Mouse (Mus musculus) CH12.LX (cell line): ENCODE measurements around the gene Ascl5.

Source experiments
- CTCF ChIP-seq, 2 experiments: IDR thresholded peaks in 1 of 2; conservative IDR thresholded peaks in 1 of 2; 2 replicates each; pipeline ENCODE4 v1.5.1; 2011 to 2012; ENCODE audit warnings: low read depth in 2 of 2, low read length in 2 of 2, improper control_type of control experiment in 1 of 2, inconsistent platforms in 1 of 2, mild to moderate bottlenecking in 1 of 2, moderate library complexity in 1 of 2
- EP300 ChIP-seq: IDR thresholded peaks from 2 replicates; pipeline ENCODE4 v1.6.1; 2011; ENCODE audit warnings: low read length, improper control_type of control experiment
- MXI1 ChIP-seq: IDR thresholded peaks from 2 replicates; pipeline ENCODE4 v1.6.1; 2011; ENCODE audit warnings: mild to moderate bottlenecking, low read depth, low read length, improper control_type of control experiment
- NRF1 ChIP-seq: IDR thresholded peaks from 2 replicates; pipeline ENCODE4 v1.6.1; 2014; ENCODE audit warnings: low read depth, mild to moderate bottlenecking, inconsistent platforms, low read length, improper control_type of control experiment, moderate library complexity
- RAD21 ChIP-seq: IDR thresholded peaks from 2 replicates; pipeline ENCODE4 v1.6.1; 2011; ENCODE audit warnings: low read depth, mild to moderate bottlenecking, low read length, improper control_type of control experiment, moderate library complexity
- RCOR1 ChIP-seq: conservative IDR thresholded peaks from 2 replicates; pipeline ENCODE4 v1.6.1; 2012; ENCODE audit warnings: low read depth, mild to moderate bottlenecking, inconsistent platforms, low read length, improper control_type of control experiment

DNA sequence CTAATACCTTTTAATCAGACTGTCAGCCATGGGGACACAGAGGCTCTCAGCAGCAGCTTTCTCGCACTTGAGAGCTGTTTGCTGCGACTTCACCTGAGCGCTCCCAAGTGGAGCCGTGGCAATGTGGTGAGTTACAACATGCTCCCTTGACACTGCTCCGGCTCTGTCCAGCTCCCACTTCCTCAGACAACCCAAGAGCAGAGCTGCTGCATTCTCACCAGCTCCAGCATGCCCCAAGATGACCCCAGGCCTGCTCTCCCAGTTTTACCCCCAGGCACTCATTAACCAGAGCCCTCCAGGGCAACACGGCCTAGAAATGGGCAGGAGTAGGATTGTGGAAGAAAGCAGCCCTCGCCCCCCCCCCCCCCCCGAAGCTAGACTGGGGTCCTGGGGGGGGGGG lies 18.9 kb upstream of the Ascl5 start:
- TF ChIP-seq NRF1, result no peak
- no peak for TF ChIP-seq EP300
- no peak for TF ChIP-seq MXI1
- no peak for TF ChIP-seq CTCF (conservative IDR thresholded peaks at IDR 0.05 in 1 of 2, IDR thresholded peaks at IDR 0.05 in 1 of 2; ENCODE audit: low read depth in 2 of 2, low read length in 2 of 2)
- no peak for TF ChIP-seq RCOR1
- TF ChIP-seq RAD21, result no peak
